Mouse (Mus musculus) embryo, embryonic 9.5 days (tissue): ENCODE data around the gene Alox12e.
"Not testable (repeated sequence)": the region's sequence is repeated elsewhere in the genome, so short reads cannot be mapped to it uniquely, and the experiment has no call there.

Experiments
- DNase-seq: peaks from one replicate; pipeline ENCODE4 v3.0.0-alpha.2; 2017; ENCODE audit errors: extremely low spot score

The Alox12e gene

GRCm38 (mm10) chr11:70322528-70322927, at the start of gene Alox12e:
Gene Alox12e, minus strand, starts transcription at chr11:70322628.
- DNase-seq = no peak

GRCm38 (mm10) chr11:70368626-70369025, 46.2 kb upstream of the Alox12e start:
- DNase-seq = not testable (repeated sequence)

DNA sequence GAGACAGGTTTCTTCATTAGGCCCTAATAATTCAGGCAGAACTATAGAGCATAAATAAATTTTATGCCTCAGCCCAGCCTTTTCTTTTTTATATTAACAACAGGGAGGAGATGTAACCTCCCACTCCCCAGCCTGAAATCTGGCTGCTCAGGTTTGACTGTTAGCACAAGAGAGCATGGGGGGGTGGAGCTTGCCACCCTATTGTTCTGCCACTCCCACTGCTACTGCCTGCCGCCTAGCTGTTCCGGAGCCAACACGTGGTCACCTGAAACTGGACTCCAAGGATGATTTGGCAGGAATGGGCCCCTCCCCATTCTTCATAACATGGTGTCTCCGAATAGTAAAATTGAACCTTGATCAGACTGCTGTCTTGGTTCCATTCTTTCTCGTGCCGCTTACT, 45.3 kb upstream of the Alox12e start:
- DNase-seq = not testable (repeated sequence)

DNA sequence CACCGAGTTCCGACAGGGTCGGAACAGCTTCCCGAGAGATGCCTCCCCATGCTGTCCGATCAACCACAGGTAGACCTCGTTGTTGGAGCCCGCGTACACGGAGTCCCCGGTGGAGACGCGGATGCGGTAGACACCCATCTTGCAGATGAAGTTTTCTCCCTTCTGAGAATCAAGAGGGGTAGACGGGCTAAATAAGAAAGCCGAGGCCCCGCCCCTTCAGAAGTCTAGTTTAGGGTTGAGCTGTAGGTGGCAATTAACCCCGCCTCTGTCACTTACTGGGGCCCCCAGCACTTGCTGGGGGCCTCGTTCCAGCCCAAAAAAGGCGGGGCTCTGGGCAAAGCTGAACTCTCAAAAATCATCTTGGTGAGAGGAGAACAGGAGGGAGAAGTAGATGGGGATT, 29.4 kb upstream of the Alox12e start, which contains the start of gene Alox15:
Gene Alox15, minus strand, starts transcription at position 164 of the 400 bp plus-strand sequence.
- DNase-seq = peak; percentile 25

DNA sequence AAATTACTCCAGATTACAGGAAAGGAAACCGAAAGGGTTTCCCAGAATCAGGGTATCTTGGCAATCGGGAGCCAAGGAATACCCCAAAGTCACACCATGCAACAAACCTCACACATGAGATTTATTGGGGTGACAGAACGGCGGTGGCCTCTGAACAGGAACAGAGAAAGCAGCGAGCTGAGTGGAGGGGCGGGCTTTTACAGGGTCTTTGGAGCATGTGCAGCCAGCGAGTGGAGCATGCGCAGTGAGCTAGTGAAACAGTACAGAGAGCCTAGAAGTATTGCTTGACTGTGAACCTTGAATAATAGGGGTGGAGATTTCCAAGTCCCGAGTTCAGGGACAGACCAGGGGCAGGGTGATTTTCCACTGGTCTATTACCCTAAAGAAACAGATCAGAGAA, 26.2 kb upstream of the Alox12e start:
- DNase-seq = no peak

DNA sequence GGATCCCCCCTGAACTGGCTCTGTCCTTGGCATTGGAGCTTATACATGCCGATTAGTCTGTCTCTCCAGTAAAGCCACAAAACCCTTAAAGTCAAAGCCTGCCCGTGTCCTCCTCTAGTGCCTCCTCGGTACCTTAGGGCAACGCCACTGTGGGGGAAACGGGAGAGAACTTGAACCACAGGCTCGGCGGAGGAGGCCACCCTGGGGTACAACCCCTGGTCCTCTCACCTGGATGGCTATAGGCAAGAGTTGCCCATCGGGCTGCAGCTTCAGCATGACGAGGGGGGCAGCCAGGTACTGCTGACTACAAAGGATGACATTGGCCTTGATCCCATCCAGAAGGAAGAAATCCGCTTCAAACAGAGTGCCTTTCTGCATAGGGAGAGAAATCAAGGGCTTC, 25.4 kb upstream of the Alox12e start:
- DNase-seq = no peak

GRCm38 (mm10) chr11:70345546-70345945, 23.1 kb upstream of the Alox12e start:
- DNase-seq = no peak

DNA sequence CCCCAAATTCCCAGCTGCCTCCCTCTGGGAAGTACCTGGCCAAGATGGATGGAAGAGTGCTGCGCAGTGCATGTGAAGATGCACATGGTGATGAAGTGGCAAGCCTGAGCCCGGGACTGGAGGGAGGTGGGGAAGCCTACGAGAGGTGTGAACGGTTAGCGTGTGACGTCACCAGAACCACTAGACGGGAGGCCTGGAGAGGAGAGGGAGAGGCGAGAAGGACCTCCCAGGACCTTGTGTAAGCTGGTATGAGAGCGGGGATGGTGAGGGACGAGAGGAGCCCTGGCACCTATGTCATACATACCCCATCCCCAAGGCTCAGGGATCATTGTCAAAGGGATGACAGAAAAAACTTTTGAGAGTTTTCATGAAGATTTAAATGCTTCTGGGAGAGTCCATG, 22.6 kb upstream of the Alox12e start:
- DNase-seq = no peak

DNA sequence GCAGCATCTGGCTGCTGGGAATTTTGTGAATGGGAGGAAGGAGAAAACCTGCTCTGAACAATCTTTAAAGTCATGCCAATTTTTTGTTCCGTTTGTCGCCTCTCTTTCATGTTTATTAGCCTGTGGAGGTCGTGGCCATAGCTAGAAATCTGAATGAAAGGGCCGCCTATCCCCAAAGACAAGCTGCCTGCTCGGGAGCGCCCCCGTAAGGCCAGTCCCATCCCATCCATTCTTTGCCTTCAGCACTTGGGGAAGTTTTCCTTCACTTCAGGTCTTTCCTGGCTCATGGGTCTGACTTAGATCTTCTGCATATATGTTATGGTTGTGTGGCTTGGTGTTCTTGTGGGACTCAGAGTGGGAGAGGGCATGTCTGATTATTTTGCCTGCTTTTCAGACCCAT, 17.1 kb upstream of the Alox12e start:
- DNase-seq = no peak

DNA sequence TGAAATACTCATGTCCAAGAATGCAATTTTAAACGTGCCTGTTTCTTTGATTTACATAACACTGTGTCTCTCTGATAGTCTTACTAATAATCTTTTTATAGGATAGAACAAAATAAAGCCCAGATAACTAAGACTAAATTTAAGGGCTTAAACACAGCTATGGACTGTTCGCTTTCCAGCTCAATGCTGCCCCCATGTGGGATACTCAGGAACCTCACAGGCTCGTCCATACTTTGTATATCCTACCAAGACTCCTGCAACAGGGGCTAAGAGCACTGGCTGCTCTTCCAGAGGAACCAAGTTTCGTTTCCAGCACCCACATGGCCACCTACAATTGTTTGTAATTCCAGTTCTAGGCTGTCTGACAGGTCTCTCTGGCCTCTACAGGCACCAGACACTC, 12.0 kb upstream of the Alox12e start:
- peak; percentile 46 for DNase-seq

- DNase-seq = no peak
Observed at GRCm38 (mm10) chr11:70324726-70325125, 2.3 kb upstream of the Alox12e start.

DNA sequence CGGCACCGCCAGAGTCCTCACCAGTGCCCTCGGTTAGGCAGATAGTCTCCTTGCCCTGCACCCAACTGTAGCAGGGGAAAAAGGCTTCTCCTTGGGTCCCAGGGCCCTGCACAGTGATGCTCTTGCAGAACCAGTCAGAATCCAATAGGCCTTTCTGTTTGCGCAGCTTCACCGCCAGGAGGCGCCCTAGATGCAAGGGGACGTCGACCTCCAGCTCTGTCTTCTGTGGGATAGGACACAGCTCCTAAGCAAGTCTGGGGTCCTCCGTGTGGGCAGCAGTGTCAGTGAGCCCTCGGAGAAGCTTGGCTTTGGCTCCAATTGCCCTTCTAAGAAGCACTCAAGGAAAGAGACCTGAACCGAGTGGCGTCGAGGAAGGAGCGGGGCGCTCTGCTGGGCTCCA, 764 bp downstream of the Alox12e start:
- DNase-seq = peak; percentile 64

- no peak for DNase-seq
Observed at GRCm38 (mm10) chr11:70319614-70320013, 2.8 kb downstream of the Alox12e start.

DNA sequence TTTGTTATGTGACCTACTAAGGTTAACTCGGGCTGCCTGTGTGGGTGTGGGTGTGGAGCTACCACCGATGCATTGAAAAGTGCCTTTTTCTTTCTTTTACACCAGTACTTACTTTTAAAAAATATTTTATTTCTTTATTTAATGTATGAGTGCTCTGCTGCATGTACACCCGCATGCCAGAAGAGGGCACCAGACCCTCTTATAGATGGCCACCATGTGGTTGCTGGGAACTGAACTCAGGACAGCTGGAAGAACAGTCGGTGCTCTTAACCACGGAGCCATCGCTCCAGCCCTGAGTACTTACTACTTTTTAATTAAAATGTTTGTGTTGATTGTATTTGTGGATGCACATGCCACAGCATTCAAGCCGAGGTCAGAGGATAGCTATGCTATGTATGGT, 8.6 kb downstream of the Alox12e start:
- DNase-seq = no peak

- peak; percentile 33 for DNase-seq
Observed at GRCm38 (mm10) chr11:70309341-70309740, 13.1 kb downstream of the Alox12e start.

DNA sequence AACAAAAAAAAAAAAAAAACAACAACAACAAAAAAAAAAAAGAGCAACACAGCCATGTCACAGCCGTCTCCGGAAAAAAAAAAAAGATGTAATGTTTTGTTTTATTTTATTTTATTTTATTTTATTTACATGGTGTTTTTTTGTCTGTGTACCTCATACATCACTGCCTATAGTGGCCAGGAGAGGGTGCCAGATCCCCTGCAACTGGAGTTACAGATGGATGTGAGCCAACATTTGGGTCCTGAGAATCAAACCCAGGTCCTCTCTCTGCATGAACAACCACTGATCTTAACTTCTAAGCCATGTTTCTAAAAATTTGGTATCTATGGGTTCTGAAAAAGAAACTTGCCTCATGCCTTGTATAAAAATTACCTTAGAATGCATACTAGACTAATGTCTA, 14.1 kb downstream of the Alox12e start:
- DNase-seq = no peak

- DNase-seq = no peak
Observed at GRCm38 (mm10) chr11:70306159-70306558, 16.3 kb downstream of the Alox12e start.

DNA sequence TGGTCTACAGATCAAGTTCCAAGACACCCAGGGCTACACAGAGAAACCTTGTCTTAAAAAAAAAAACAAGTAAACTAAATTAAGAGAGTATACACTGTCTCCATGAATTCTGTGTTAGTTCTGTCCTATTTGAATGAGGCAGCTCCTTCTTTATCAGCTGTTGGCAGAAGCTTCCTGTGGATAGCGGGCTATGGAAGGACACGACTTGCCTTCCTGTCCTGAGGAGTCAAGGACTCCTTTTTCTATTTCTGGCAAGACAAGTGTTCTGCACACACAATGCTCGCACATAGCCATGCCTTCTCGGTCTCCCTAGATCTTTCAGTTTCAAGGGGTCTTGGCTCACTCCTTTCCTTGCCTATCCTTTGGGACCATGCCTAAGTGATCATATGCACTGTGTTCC, 20.1 kb downstream of the Alox12e start:
- DNase-seq = no peak

DNA sequence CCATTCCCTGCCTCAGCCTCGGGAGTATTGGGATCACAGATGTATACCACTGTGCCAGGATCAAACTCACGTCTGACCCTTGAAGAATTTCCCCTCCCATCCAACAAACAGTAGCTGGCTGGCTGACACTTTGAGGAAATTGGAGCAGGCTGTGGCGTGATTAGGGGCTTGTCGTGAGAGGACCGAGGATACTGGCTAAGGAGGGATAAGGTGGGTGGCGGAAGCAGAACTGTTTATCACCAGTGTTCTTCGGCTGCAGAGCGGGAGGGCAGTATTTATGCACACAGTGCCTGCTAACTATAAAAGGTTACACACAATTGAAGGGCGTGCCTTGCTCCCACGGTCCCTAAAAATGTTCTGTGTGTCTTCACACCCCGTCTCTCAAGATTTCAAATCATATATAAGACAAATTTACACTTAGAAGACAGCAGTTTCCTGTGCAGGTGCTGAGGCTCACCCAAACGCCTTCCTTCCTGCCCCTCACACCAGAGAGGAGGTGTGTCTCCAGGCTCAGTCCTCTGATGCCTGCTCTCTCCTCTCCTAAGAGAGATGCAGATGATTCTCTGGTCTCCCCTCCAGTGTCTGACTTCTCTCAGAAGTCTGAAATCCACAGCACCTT, 24.5 kb downstream of the Alox12e start:
- no peak for DNase-seq

DNA sequence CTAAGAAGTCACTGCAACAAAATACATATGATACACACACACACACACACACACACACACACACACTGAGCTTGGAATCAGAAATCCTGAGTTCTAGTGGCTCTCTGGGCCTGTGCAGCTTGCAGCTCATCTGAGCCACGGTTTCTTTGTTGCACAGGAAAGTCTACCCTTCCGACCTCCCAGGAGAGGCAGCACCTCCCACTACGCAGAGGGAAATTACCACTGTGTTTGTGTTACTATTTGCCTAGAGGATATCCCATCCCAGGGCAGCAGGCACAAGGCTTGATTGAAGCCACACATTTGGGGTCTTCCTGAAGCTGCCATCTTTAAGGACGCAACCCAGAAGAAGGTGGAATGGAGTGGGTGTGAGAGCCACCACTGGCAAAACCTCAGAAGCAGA, 25.0 kb downstream of the Alox12e start:
- no peak for DNase-seq

DNA sequence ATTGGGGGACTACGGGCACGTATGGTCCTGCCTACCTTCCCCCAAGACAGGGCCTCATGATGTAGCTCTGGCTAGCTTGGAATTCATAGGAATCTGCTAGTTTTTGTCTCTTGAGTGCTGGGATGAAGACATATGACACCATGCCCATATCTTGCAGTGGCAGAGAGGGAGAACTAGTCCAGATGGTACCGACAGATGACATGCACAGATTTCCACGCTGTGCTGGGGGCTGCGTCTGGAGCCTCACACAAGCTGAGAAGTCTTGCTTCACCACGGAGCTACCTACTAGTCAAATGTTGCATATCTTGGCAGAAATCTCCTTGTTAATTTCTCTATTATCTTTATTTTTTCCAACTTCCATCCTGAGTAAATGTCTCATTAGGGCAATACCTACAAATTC, 28.5 kb downstream of the Alox12e start:
- no peak for DNase-seq

DNA sequence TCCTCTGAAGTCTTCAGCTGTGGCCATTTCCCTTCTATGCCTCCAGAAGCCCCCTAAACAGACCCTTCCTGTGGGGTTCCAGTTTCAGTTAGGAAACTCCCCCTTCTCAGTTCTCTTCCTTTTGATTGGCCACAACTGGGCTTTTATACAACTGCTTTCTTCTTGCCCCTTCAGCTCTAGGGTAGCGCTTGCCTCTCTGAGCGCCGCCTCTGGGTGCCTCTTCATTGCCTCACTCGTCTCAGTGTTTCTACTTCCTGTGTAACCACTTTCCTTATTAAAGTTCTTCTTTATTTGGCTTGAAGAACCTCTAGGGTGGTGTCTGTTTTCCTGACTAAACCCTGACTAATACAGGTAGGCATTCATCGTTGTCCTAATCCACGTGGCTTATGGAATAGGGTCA, 31.2 kb downstream of the Alox12e start:
- DNase-seq = no peak

- DNase-seq = no peak
Observed at GRCm38 (mm10) chr11:70289236-70289635, 33.2 kb downstream of the Alox12e start.

GRCm38 (mm10) chr11:70288102-70288501, 34.3 kb downstream of the Alox12e start:
- DNase-seq = no peak
